Mouse (Mus musculus): ENCODE results near the gene Palm2. TPM values are rescaled to one million over a fixed set of nuclear protein-coding genes. Genes with fewer than 3 reads are reported as not detected.

Palm2 gene
- total RNA-seq, 2 experiments from 2014 or later = 48.6 to 57.0 TPM

DNA sequence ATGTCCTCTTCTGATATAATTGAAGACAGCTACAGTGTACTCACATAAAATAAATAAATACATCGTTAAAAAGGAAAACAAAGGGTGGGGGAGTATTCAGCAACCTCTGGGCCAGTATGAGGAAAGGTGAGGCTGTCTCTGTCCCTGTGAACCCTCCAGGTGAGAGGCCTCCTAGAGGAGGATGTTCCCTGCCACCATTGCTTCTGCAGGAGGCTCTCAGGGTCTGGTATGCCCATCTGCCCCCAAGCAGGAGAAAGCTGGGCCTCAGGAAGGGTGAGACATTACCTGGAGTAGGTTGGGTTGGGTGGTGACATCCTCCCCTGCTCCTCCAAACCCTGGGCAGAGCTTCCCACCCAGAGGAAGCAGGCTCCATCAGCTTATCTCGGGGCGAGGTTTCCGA is 316.6 kb downstream of the Palm2 start:
- DNase-seq (ENCODE audit: low spot score in 2 of 2) = no peak

DNA sequence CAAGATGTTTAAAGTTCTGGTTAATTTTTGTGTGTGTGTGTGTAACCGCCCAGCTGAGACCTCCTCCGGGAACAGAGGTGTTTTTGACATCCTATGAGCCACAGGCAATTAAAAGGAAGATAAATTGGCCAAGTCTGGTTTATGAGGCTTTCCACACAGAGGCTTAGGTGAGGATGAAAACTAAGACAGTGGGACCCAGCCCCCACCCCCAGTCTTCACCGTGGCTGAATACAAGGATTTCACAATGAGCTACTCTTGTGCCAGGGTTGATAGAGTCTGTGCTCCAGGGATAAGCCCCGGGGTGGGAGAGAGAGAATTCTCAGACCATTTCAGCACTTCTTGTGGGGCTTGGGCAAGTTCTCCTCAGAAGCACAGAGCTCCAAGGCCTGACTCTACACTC is 317.0 kb downstream of the Palm2 start:
- DNase-seq (ENCODE audit: low spot score in 2 of 2) = no peak

DNA sequence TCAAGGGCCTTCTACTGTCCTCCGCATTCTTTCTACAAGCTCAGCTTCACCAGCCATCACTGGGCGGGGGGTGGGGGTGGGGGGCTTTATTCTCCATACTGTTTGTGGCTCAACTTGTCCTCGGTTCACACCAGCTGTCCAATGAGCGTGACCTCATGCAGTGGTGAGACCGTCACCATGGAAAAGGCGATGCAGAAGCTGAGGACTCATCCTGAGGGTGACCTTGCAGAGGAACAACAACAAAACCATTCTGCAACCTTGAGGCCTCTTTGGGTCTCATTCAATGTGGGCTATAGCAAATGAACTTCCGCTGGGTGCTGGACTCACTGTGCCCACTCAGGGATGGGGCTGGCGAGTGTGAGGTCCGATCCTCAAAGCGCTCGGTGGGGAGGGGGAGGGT is 317.5 kb downstream of the Palm2 start:
- DNase-seq (ENCODE audit: low spot score in 2 of 2) = no peak

DNA sequence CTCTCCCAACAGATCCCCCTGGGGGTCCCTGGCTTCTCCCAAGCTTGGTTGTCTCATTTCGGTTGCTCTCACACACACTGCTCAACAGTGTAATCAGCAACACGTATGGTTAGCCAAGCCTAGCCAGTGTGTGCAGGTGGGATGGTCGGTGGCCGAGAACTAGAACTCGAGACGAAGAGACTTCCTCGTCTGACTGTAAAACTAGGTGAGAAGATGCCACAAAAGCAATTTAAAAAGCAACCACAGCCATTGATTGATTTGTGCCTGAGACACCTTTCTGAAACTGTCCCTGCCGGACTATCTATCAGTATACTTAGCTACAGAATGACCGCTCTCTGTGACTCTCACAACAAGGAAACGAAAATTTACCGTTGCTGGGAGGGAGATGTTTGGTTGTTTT is 321.0 kb downstream of the Palm2 start:
- no peak for DNase-seq (ENCODE audit: low spot score in 2 of 2)

DNA sequence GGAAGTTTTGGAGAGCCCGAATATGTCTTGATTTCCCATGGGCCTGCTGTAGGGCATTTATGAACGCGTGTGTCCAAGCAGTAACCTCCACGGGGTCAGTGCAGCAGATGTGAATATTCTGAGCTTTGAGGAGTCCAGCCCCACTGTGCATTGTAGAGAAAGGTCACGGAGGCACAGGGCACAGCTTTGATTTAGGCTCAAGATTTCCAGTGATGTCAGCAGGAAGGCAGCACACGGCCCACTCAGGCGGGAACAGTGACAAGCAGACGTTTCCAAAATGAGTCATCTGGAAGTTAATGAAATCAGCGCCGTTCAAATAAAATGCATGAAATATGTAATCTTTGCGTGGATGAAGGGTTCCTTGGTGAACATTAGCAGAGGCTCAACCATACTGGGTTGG is 323.9 kb downstream of the Palm2 start:
- DNase-seq (ENCODE audit: low spot score in 2 of 2) = peak in 1 of 2 experiments; percentile 30

Other genes starting within 250 kb of the Palm2 start
- gene Ptpn3, start 132.4 kb upstream of the Palm2 start, total RNA-seq (2021) = 10 to 100 TPM; 60.3 to 62.6 TPM
- 10 to 100 TPM; 20.8 to 26.0 TPM for gene Pakap, start 133.9 kb downstream of the Palm2 start, total RNA-seq (2021)

Data from layer of hippocampus, postnatal 14 days (tissue).